Mouse (Mus musculus): ENCODE measurements around the gene Tubgcp3.
"Not testable (repeated sequence)": the region's sequence is repeated elsewhere in the genome, so short reads cannot be mapped to it uniquely, and the experiment has no call there.

Gene Tubgcp3

DNA sequence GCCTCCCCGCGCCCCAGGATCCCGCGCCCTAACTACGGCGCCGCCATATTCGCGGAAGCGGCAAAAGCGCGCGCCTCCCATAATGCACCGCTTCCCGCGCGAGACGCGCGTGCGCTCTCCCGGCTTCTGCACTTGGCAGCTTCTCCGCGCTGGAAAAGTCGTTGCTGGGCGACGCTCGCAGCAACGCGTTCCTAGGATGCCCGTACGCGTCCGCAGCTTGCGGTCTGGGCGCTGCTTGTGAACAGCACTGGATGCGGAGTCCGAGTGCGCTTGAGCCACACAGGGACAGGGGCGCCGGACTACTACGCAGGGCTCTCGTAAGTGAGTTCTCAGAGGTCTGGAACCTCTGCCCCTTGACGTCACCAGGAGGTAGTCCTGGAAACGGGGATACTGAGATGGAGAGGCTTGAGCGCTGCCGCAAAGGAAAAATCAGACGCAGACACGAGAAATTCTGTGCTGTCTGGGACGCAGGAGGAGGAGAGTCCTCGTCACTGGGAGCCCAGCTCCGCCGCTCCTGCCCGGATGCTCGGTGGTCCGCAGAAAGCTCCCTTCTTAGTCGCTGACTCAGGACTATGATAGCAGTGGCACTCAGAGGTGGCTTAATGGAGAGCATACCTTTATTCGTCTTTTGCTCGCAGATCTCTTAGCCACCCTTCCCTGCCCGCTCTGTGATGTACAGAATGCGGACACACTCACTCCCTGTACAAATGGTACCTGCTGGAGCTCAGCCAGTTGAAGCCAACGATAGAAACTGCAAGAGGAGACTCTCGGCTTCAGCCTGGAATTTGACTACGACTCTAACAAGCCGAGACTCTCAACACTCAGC lies at the start of gene Tubgcp3:
TSS of gene Tubgcp3 (minus strand) at position 193 of the 826 bp plus-strand sequence.
- peak; percentile 94 for DNase-seq

DNA sequence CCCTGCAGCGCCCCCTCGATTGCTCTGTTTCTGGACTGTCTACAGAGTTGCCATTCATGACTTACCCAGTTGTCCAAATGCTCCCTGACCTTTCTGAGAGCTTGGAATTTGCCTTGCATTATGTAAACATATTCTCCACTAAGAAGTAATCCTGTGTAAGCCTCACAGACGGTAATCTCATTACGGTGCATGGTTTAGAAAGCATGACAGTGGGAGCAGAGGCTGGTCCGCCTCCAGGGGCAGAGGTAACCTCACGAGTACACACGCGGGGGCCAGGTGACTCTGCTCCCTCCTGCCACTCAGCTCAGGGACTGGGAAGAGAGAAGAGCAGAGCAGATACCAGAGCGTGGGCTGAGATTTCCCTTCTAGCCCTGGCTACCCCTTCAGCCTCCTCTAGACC lies 47.0 kb upstream of the Tubgcp3 start:
- peak; percentile 27 for DNase-seq

DNA sequence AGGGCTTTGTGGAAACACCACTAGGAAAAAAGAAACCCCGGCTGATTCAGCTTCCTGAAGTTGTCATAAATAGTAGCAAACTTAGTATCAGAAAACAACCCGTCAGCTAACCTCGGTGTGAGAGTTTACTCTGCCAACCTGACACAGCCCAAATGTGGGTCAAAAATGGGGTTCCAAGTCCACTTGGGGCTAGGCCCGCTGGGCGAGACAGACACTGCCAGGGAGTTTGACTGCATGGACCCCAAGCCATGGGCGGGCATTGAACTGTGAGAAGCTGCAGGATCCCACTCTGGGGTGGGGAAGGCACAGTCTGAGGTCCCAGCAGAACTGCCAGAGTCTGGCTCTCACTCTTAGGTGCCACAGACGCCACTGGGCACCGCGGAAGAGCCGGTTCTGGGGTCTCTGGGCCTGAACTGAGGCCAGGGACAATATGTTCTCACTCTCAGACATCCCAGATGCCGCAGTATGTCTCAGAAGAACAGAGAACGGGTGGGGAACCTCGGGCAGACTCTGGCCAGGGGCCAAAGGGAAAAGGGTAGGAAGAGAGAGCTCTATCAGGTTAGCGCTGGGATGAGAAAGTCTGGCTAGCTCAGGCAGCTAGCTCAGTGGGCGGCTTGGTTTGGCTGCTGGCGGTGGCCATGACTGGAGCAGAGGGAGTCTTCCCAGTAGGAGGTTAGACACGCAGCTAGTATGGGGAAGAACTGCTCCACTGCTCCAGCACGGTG lies 44.0 kb upstream of the Tubgcp3 start:
- peak; percentile 46 for DNase-seq

DNA sequence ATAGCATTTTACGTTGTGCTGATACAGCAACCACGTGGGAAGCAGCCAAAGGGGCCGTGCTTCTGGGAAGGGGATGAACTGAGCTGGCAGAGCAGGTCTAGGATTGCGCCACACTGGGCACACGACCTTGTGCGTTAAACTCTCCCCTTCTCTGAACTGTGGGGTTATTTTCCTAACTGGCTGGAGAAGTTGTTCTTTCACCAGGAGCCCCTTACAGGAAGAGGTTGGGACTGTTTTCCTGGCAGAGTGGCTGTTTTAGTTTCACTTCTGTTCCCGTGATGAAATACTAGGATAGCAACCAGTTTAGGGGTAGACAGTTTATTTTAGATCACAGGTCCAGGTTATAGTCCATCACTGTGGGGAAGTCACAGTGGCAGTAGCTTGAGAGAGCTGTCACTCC lies 39.6 kb upstream of the Tubgcp3 start:
- no peak for DNase-seq

DNA sequence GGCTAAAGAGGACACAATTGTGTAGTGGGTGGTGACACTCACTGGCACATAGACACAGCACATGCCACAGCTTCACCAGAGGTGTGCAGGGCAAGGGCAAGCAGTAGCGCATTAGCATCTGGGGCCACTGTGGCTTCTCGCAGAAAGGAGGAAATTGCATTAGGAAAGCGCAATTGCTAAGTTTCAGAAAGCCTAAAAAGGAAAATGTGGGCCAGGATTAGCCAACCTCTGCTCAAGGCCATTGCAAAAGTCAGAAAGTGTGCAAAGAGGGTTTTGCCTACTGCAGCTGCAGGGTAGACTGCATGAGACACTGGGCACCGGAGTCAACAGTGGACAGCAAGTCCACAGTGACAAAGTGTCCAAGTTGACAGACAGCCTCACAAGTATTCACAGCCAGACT lies 31.5 kb upstream of the Tubgcp3 start:
- no peak for DNase-seq

DNA sequence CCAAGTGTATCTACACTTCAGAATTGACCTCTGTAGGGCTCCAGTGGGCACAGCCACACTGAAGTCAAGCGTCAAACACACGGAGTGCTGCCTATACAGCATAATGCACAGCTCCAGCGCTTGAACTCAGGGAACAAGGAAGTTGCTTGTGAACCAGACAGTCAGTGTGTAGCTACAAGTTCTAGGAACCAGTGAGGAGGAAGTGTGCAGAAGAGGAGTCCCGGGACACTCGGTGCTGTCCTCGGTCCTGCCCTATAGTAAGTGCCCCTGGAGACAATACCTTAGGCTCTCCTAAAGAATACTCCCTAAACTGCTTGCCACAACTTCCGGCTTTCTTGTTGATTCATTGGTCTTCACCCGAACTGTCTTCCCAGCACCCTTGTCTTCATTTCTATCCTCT lies 30.2 kb upstream of the Tubgcp3 start:
- DNase-seq = no peak

DNA sequence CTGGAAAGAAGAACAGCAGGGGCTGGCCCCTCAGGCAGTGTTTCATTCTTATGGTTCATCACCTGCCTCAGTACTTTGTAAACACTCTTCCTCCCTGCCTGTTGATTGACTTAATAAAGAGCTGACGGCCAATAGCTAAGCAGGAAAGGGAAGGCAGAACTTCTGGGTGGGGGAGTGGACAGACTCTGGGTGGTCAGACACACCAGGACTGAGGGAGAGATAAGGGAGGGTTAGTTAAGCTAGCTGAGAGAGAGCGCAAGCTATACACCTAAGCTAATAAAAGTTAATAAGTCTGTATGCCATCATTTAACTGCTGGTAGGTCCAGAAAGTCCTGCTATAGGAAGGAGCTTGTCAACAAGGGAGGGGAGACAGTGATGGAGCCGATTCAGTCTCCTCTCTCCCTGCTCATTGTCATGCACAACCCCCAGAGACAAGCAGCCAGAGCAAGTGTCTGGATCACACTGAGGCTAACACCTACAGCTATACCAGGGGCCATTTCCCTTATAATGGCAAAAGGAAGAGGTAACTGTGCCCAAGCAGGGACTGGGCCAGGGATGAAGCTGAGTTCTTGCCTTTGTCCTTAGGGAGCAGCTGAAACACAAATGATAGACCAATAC lies 26.7 kb upstream of the Tubgcp3 start:
- DNase-seq = no peak

DNA sequence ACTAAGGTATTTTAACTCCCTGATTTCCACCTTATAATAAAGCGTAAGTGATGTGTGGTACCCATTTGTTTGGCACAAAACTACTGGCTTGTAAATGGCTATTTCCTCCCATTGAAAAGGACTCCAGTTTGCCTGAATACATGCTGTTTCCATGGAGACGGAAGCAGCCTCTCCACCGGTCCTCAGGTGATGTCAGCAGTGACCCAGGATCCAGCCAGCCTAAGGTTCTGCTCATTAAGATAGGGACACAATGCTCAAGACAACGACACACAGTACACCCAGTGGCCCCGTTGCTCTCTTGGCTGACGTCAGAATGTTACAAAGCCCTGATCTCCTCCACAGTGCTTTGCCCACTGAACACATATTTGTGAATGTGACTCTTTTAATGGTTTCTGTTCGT lies 16.8 kb upstream of the Tubgcp3 start:
- no peak for DNase-seq

DNA sequence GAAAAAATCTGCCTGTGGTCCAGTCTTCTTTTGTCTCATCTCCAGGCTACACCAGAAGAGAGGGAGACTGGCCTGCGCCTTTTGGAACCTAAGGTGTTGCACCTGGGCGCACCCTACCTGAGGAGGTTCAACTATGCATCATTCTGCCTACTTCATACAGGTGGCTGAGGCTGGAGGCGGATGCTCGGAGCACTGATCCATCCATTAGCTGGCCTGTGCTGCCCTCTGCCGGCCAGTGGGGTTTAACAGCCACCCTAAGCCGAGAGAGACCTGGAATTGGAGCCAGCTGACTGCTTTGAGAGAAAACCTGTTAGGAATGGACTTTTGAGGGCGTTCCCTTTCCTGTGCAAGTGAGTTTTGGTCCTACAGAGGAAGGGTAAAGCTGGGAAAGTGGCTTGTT lies 5.5 kb upstream of the Tubgcp3 start:
- peak; percentile 91 for DNase-seq

DNA sequence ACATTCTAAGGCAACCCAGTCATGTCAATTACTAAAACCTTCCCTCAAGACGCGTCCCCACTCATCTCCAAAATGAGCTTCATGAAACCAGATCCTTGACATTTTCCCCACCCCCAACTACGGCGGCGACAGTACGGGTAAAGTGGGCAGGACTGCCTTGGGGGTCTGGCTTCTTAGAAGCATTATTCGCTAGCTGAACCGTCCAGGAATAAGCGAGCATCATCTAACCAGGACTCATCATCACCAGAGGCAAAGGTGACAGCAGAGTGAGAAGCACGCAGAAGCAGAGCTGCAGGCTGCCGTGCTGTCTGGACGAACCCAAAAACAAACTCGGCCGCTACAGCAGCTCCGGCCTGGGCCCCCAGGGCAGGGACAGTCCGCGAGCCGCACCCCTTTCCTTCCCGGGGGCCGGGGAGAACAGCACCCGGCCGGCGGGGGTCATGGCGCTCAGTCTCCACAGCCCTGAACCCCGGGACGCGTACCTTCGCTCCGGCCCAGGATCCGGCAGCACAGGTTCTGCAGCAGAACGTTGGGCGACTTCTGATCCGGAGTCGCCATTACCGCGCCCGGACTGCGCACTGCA lies 484 bp downstream of the Tubgcp3 start:
- DNase-seq = no peak

DNA sequence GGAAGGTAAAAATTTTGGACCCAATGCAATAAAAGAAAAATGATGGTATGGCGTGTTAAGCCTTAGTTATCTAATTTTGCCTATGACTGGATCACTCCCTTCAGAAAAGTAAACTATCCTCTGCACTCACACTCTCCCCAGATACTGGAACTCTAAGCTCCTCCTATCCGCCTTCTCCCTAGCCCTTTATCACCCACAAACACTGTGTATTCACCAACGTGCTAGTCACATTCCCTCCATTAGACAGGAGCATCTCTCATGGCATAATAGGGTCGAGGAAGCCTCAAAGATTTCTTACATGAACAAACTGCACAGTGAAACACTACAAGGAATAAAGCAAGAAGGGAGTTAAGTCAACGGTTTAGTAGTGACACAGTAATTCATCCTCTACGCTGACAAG lies 1.1 kb downstream of the Tubgcp3 start:
- no peak for DNase-seq

DNA sequence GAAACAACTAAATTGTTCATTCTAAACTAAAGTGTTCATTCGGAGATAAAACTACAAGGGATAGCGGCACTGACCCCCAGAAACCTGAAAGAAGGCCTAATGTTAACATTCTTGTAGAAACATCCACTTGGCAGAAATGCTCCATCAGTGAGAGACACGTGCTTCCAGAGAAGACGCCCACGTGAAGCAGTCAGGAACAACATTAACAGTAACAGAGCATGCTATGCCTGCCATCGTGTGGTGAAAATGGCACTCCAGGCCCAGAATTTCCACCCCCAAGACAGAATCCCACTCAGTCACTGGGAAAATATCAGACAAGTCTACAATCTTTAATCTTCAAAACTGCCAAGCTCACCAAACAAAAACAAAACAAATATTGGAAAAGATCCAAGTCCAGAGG lies 3.2 kb downstream of the Tubgcp3 start:
- no peak for DNase-seq

DNA sequence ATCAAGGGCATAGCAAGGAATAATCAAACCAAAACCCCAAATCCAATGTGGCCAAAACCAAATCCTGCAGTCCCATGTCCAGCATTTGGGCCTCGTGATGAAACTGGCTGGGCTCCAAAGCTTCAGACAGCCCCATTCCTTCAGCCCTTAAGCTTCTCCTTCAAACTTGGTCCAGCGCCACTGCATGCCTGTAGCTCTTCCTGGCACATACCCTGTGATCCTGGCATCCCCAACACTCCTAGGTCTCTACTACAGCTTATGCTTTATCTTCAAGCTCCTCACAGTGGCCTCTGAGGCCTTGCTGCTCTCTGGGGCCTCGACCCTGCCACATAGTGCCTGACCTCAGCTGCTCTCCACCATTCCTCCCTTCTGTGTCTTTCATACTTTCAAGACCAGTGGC lies 5.5 kb downstream of the Tubgcp3 start:
- DNase-seq = not testable (repeated sequence)

DNA sequence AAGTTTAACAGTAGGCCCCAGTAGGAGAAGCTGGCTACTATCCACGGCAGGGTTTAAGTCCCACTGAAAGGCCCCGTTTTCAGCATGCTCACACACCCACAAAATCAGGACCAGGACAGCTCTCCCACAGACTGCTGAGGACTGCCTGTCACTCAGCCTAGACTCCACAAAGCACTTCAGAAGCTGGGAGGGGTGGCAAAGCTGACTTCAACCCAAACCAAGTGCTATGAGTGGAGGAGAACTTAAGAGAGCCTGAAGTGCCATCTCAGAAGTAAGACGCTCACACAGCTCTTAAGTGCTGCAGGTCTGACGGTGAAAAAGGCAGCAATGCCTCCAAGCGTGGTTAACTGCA lies 9.0 kb downstream of the Tubgcp3 start:
- DNase-seq = no peak

DNA sequence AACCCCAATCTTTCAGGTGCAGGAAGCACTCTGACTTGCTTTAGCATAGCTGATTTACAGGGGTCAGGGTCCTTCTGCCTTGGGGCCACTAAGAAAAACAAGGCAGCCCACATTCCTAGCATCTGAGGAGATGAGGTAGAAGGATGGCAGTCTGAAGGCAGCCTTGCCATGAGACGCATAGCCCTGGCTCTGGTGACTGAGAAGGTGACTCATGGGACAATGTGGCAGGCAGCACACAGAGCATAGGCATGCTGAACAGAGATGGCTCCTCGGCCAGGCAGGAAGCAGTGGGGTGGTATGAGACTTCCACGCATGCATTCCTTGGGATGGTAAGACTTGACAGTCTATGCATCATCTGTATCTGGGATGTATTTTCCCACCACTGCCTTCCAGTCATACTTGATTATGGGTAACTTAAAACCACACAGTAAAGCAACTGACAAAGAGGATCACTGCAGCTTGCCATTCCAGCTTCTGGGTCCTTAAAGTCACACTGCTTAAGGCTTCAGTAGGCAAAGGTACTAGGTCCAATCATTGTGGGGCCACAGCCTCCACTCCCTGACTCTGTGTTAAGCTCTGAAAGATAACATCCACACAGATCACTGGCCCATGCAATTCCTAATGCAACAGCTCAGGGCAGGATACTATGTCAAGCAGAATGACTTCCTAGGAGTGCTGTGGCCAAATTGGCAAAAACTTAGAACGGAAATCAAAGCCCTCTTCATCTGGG lies 9.5 kb downstream of the Tubgcp3 start:
- no peak for DNase-seq

DNA sequence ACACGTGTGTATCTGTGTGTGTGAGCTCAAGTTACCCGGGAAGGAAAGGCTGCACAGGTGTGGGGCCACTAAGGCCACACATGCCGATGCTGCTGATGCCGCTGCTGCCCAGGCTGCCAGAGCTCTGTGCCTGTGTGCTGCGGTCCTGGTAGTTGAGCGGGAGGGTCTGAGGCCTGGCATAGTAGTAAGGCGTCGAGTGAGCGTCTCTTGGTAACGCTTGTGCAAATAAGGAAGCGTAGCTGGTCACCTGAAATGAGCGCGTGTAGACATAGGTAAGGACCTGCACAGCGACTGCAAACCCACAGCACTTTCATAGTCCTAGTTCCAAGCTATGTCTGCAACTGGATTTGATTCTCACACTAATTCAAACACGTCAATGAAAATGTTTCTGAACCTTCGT lies 14.6 kb downstream of the Tubgcp3 start:
- DNase-seq = no peak

DNA sequence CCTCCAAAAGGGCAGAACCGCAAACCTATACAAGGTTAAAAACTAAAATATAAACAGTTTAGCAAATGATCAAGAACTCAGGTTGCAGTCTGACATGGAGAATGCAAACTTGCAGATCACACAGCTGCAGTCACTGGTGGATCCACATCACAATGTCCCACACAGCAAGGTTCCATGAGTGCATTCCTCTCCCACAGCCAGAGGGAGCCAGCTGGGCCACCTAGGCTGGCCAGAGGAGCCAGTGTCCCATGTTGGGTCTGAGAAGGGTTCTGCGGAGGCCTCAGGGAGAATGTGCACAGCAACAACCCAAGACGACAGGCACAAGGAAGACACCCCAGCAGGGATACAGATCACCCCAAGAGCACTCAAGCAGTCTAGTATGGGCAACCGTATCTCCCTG lies 20.8 kb downstream of the Tubgcp3 start:
- peak; percentile 20 for DNase-seq

DNA sequence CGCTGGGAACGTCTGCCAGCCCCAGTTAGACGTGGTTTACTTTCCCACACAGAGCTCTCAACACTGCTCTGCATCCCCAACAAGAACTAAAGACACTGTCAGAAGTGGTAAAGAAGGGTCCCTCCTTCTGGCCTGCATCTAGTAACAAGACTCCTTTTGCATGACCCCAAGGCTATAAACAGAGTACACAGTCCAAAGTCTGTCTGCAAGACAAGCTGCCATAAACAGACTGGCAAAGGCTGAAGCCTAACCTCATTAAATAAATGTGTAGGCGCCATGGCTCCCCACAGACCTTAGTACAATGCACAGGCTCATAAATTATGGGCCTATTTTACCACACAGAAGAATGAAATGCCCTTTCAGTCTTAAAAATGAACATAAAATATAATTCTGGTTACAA lies 21.6 kb downstream of the Tubgcp3 start:
- no peak for DNase-seq

DNA sequence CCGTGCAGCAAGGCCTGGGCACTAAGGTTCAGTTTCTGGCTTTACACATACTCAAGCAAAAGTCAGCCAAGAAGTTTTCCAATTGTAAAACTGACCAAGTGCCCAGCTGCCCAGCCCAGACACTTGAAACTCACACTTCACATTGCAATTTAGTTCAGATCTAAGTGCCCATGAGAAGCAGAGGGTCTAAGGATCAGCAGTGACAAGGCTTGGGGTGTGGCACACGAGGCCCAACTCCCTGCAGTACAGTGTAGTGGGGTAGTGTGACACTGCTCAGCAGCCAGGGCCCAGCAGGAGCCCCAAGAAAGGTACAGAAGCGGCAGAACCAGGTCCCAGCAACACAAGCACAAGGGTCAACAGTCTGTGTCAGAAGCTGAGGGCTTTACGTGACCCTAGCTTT lies 23.1 kb downstream of the Tubgcp3 start:
- DNase-seq = no peak

DNA sequence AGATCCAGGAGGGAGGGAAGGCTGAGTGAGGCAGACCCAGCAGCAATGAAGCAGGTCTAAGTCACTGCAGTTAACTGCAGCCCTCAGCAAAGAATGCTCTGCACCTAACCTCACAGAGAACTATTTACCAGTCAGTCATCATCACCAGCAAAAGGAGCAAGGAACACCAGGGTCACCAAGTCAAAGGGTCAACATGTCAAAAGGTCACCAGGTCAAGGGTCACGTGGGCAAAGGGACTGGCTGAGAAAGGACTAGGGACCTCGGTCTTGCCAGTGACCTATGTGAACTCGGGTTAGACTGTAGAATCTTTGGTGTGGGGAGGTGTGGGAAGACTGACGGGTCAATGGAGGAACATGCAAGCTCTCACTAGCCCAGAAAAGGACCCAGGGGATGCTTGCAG lies 25.5 kb downstream of the Tubgcp3 start:
- DNase-seq = no peak

DNA sequence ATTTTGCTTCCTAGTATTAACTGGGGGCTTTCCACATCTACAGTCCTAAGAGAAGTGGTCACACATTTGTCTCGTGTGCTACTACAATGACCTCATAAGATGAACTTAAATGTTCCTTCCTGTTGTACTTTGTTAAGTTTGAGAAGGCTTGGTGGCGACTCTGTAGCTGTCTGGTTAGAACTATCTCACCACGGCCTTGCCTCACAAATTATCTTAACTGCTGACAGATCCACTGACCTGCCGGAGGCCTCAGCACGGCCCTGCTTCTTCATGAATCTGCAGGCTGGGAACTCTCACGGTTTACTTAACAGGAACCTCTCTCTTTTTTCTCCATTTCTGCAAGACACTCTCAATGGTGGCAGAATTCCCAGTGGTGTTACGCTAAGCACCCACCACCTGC lies 27.2 kb downstream of the Tubgcp3 start:
- no peak for DNase-seq

DNA sequence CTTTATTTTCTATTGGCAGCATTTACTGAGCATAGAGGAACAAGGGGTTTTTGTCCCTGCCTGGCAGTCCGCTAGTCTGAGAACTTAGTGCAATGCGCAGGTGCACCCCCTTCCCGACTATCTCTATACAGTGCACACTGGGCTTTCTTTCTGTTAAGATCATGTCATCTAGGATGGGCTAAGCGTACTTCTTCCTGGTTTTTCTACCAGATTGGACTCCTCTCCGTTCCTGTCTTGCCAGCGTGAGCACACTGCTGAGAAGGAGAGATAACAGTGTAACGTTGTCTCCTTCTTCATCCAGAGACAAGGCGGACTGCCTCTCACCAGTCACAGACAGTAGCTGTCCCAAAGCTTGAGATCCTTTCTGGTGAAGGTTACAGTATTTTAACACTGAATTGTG lies 27.7 kb downstream of the Tubgcp3 start:
- no peak for DNase-seq

DNA sequence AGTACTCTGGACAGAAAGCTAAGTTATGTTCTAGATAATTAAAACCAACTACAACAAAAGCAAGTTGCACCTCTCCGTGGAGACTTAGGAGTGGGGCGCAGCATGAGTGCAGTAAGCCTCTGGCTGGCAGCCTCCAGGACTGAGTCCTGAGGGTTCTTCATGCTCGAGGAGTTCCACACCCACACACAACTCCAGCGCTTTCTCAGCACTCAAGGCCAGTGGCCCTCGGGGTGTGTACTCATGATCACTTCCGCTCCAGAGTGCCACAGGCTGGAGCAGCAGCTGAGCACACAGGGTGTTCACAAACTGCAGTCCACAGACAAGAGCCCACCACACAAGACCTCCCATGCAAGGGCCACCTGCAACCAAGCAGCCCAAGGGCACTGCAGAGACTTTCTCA lies 30.5 kb downstream of the Tubgcp3 start:
- no peak for DNase-seq
